Mouse (Mus musculus) mouse trophoblast stem cell (cell line): ENCODE measurements around the gene 4930539E08Rik.

Experiments
- in situ Hi-C, 2 experiments: fragments of 300-500 bp; cut with MseI, MboI; formaldehyde crosslinking; loops; 2 replicates in 1 of 2; 3 replicates in 1 of 2; pipeline ENCODE4 v1.15.1; 2025

The 4930539E08Rik gene

GRCm38 (mm10) chr17:28895217-28895875 lies 19.8 kb downstream of the 4930539E08Rik start:
- in situ Hi-C loops, result no loop called here

GRCm38 (mm10) chr17:28894050-28894767 lies 20.9 kb downstream of the 4930539E08Rik start:
- in situ Hi-C loops, result no loop called here

- in situ Hi-C loops, result no loop called here
Observed at GRCm38 (mm10) chr17:28886266-28886665, 28.9 kb downstream of the 4930539E08Rik start.

GRCm38 (mm10) chr17:28885231-28885630 lies 29.9 kb downstream of the 4930539E08Rik start:
- in situ Hi-C loops, result no loop called here

- in situ Hi-C loops, result no loop called here
Observed at GRCm38 (mm10) chr17:28883941-28884516, 31.1 kb downstream of the 4930539E08Rik start.

- in situ Hi-C loops, result no loop called here
Observed at GRCm38 (mm10) chr17:28882810-28883209, 32.3 kb downstream of the 4930539E08Rik start.

GRCm38 (mm10) chr17:28882316-28882715 lies 32.8 kb downstream of the 4930539E08Rik start:
- in situ Hi-C loops, result no loop called here

- in situ Hi-C loops, result no loop called here
Observed at GRCm38 (mm10) chr17:28879931-28880391, 35.2 kb downstream of the 4930539E08Rik start.

GRCm38 (mm10) chr17:28876821-28877220 lies 38.3 kb downstream of the 4930539E08Rik start:
- in situ Hi-C loops, result no loop called here

GRCm38 (mm10) chr17:28876331-28876730 lies 38.8 kb downstream of the 4930539E08Rik start:
- in situ Hi-C loops, result no loop called here

- in situ Hi-C loops, result no loop called here
Observed at GRCm38 (mm10) chr17:28875316-28875715, 39.8 kb downstream of the 4930539E08Rik start.

- in situ Hi-C loops, result no loop called here
Observed at GRCm38 (mm10) chr17:28874825-28875224, 40.3 kb downstream of the 4930539E08Rik start.

GRCm38 (mm10) chr17:28874216-28874615 lies 40.9 kb downstream of the 4930539E08Rik start:
- in situ Hi-C loops, result no loop called here

GRCm38 (mm10) chr17:28872322-28872721 lies 42.8 kb downstream of the 4930539E08Rik start:
- in situ Hi-C loops, result no loop called here

- in situ Hi-C loops, result no loop called here
Observed at GRCm38 (mm10) chr17:28871831-28872230, 43.3 kb downstream of the 4930539E08Rik start.

GRCm38 (mm10) chr17:28870435-28870834 lies 44.7 kb downstream of the 4930539E08Rik start:
- in situ Hi-C loops, result no loop called here

GRCm38 (mm10) chr17:28869412-28870110 lies 45.6 kb downstream of the 4930539E08Rik start:
- in situ Hi-C loops, result no loop called here

GRCm38 (mm10) chr17:28867381-28867780 lies 47.7 kb downstream of the 4930539E08Rik start:
- in situ Hi-C loops, result no loop called here

GRCm38 (mm10) chr17:28866921-28867320 lies 48.2 kb downstream of the 4930539E08Rik start:
- in situ Hi-C loops, result no loop called here

GRCm38 (mm10) chr17:28864464-28864863 lies 50.7 kb downstream of the 4930539E08Rik start:
- in situ Hi-C loops, result no loop called here

- in situ Hi-C loops, result no loop called here
Observed at GRCm38 (mm10) chr17:28863926-28864325, 51.2 kb downstream of the 4930539E08Rik start.

GRCm38 (mm10) chr17:28858205-28858604 lies 56.9 kb downstream of the 4930539E08Rik start, which contains the start of gene Pnpla1:
Pnpla1 (plus strand) TSS chr17:28858411.
- in situ Hi-C loops, result no loop called here
